Mouse (Mus musculus): Measurements from ENCODE around the gene Zswim4.

Gene Zswim4

DNA sequence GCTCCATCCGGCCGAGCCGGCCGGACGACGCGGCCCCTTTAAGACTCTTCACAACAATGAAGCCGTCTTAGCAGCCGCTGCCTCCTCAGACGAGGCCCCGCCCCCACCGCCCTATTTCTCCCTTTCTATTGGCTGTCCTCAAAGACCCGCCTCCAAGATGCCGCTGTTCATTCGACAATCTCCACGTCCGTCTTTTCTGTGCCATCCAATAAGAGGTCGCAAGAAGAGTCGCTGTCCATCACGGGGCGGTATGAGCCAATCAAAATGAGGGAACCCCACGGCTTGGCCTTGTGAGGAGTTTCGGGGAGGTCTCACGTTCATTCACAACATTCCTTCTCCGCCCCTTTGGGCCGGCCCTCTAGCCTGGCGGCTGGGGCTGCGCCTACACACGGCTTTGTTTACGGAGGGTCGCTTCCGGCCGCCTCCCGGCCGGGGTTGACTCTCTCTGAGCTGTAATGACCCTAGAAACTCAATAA is at the start of gene Zswim4:
Gene Zswim4 (minus strand): TSS at position 58 of the 476 bp plus-strand sequence.
- DNase-seq (ENCODE audit: low spot score in 2 of 2), result peak; percentile 95 to 97

DNA sequence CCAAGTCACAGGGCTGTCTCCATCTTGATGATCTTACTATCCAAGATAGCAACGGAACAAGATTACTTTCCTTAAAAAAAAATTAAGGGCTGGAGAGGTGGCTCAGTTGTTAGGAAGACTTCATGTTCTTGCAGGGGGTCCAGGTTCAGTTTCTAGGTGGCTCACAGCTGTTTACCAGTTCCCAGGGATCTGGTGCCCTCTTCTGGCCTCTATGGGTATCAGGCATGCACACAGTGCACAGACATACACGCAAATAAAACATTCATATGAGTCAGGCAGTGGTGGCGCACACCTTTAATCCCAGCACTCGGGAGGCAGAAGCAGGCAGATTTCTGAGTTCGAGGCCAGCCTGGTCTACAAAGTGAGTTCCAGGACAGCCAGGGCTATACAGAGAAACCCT is 48.8 kb upstream of the Zswim4 start:
- DNase-seq (ENCODE audit: low spot score in 2 of 2), result peak; percentile 44 to 62

DNA sequence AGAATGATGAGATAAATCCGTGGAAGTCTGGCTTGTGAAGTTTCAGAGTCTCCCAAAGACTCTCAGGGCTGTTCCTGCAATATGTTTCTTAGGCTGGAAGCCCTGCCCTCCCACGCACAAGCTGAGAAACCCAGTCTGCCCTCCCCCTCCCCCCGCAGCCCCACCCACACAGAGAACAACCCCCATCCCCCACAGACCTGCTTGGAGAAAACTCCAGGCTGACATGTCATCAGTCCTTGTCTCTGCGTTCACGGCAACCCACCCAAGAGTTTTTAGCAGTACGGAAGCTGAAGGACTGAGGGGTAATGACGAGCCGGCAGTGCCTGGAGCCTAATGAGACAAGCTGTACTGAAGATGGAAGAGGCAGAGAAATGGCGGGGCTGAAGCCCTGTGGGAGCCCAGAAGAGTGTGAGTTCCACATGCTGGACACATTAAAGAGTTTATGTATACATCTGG is 47.8 kb upstream of the Zswim4 start:
- no peak for DNase-seq (ENCODE audit: low spot score in 2 of 2)

DNA sequence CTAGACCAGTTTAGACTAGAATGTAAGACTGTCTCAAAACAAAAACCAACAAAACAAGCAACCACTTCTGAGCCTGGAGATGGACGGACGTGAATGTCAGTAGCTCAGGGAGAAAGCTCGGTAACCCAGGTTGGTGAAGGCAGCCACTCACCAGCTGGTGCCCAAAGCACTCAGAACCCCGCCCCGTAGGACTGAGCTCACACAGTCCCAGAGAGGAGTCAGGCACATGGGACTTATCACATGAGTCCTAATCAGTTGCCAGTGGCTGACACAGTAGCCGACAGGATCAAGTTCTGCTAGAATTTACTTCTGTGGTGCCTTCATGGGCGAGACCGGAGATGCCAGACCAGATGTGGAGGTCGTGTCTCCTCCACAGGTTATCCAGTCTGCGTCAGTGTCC is 43.9 kb upstream of the Zswim4 start:
- no peak for DNase-seq (ENCODE audit: low spot score in 2 of 2)

DNA sequence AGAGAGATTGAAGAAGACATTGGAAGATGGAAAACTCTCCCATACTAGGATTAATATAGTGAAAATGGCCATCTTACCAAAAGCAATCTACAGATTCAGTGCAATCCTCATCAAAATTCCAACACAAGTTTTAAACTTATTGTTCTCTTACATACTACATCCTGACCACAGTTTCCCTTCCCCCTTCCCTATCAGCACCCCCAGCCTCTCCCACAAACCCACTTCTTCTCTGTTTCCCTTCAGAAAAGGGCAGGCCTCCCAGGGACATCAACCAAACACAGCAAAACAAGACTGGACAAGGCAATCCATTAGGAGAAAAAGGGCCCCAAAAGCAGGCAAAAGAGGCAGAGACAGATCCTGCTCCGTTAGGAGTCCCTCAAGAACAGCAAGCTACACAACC is 39.6 kb upstream of the Zswim4 start:
- no peak for DNase-seq (ENCODE audit: low spot score in 2 of 2)

DNA sequence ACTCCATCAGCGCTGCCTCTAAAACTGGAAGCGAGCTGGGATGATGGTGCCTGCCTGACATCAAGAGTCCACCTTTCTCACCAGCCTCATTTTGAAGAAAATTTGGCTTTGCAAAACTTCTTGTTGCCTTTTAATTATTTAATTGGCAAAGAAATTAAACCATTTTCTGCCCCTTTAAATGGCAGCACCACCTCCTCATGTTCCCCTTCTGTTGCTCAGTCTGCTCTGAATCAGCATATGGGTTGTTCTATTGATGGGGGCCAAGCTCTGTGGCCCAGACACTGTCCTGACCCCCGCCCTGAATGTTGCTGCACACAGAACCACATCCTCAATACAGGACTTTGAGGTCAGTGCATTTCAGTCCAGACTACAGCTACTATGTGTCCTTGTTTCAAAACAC is 37.1 kb upstream of the Zswim4 start:
- DNase-seq (ENCODE audit: low spot score in 2 of 2), result no peak

DNA sequence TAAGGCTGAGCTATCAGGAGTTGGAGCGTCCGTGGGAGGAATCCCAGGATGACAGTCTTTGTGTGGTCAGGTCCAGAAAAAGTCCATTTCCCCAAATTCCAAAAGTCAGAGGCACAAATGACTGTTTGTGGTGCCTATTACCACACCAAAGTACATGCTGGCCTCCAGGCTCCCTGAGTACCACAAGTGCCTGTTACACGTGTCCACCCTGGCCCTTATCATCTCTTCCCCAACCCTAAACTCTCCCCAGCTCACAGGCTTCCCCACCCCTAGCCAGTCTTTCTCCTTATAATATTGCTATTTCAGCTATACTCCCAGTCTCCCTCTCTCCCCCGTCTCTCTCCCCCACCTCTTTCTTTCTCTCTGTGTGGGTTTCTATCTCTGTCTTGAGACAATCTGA is 35.4 kb upstream of the Zswim4 start:
- no peak for DNase-seq (ENCODE audit: low spot score in 2 of 2)

DNA sequence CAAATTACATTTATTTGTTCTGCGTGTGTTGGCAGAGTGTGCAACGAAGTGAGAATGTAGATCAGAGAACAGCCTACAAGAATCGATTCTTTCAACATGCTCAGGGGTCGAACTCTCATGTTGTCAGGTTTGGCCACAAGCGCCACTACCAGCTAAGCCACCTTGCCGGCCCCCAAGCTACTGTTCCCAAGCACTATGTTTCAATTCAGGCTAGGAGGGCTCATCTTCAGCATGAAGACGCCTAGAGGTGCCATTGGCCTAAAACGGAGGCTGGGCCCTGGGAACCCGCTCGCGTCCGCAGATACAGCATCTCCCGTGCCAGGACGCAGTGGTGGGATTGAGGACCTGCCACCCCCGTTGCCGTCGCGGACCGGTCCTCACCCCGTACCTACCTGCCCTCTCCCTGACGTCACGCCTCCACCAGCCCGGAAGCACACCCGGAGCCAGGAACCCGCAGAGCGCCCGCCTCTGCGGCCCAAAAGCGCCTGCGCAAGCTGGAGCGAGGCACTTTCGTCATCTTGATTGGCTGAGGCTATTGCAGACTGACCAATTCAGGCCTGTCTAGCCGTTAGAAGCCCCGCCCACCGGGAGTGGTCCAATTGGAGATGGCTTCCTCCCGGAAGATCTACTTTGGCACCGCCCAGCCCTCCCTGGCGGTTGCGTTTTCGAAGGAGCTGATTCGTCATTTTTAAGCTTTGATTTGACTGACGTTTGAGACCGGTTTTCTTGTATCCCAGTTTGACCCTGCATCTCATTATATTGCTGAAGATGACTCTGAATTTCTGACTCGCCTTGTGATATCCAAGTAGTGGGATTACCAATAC is 33.3 kb upstream of the Zswim4 start, which contains the start of gene Ccdc130:
Gene Ccdc130 (minus strand): TSS at position 431 of the 824 bp plus-strand sequence.
- DNase-seq (ENCODE audit: low spot score in 2 of 2), result peak; percentile 100

DNA sequence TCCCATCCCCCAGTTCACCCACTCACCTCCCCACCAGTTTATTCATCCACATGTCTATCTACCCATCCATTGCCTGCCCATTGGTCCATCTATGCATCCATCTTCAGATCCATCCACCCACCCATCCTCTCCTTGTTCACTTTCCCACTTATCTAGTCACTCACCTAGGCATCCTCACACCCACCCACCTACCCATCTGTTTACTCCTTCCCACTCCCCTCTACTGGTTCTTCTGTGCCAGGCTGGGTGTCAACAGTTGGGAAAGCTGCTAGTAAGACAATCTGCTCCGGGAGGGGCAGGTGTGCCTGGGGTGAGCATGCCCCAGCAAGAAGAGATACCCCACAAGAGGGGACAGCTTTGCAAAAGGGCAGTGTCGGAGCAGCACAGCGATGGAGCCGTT is 24.2 kb upstream of the Zswim4 start:
- no peak for DNase-seq (ENCODE audit: low spot score in 2 of 2)

DNA sequence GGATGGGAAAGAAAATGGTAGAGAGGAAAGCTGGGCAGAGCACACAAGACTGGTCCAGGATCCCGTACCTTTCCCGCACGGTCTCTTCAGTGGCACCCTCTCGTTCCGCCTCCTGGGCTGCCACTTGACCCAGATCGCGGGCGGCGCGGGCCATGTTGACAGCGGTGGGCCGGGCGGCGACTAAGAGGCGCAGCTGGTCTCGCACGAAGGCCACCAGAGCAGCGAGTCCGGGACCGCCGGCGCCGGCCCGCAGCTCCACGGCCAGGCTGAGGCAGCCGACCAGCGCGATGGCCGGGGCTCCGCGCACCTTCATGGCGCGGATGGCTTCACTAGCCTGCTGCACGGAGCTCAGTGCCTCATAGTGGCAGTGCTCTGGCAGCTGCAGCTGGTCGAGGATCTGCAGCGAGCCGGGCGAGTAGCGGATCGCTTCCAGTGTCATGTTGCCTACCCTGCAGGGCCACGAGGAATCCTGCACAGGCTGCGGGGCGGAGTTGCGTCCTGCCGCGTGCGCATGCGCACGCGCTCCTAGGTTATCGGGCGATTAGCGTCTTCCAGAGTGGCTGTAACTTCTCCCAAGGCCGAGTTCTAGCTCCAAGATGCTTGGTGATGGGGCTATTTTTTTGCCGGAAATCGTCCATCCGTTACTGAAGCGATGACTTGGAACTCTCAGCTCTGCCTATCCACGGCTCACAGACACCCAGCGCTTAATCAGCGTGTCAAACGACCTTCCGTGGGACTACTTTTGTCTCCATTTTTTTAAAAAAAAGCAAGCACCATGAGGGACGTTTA is 20.2 kb upstream of the Zswim4 start, which contains the start of gene Mri1:
Gene Mri1 (minus strand): TSS at position 505 of the 789 bp plus-strand sequence.
- DNase-seq (ENCODE audit: low spot score in 2 of 2), result peak; percentile 67 to 71

DNA sequence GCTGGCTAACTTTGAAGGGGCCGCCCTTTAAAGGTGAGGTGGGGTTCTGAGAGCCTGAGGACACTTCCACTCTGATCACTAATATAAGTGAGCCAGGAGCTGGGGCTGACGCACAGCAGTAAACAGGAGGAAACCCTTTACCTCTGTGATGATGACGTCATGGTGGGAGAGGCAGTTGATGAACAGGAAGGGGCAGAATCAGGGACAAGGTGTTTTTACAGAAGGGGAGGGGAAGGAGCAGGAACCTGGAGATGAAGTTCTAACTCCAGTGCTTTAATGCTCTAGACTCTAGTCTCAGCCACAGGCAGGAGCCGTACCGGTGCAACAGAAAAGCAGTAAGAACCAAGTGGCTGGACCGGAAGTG is 19.6 kb upstream of the Zswim4 start:
- no peak for DNase-seq (ENCODE audit: low spot score in 2 of 2)

DNA sequence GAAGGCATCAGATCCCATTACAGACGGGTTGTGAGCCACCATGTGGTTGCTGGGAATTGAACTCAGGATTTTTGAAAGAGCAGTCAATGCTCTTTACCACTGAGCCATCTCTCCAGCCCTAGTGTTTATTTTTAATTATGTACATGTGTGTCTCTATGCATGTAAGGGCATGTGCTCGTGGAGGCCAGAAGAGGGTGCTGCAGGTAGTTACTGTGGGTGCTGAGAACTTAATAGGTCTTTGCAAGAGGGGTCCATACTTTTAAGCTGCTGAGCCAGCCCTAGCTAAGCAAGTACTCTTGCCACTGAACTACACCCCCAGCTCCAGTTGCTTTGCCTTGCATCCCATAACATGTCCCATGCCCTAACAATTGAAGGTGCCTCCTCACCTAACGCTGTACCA is 19.0 kb upstream of the Zswim4 start:
- DNase-seq (ENCODE audit: low spot score in 2 of 2), result no peak

DNA sequence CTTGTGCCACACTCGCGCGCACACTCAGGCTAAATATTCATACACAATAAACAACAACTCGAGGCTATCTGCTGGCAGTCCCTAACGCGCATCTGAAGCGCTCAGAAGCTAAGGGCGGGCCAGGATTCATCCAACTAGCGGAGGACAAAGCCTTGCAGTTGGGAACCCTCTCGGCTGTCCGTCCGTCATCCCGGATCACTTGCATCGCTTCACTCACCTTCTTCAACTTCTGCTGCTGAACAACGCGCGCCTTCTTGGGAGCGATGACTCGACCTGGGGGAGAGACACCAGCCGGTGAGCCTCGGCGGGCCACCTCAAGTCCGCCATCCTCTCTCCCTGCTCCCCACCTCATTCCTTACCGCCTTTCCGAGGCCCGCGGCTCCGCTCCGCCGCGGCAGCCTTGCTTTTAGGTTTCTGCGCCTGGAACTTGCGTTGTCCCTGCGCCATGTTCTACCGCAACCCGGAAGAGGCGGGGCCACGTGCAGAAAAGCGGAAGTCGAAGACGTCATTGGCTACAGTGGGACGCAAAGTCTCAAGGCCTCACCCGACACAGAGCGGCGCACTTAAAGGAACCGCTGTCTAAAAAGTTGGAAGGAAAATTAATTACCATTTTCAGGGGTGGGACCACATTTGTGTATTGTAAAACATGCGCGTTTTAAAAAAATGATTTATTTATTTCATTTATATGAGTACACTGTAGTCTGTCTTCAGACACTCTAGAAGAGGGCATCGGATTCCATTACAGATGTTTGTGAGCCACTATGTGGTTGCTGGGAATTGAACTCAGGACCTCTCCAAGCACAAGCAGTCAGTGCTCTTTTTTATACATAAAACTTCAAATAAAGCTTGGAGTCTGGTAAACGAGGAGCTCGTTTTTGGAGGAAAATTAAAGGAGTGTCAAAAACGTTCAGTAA is 12.7 kb upstream of the Zswim4 start, which contains the start of gene D8Ertd738e:
Gene D8Ertd738e (minus strand): TSS at position 463 of the 914 bp plus-strand sequence.
- peak; percentile 75 to 84 for DNase-seq (ENCODE audit: low spot score in 2 of 2)

DNA sequence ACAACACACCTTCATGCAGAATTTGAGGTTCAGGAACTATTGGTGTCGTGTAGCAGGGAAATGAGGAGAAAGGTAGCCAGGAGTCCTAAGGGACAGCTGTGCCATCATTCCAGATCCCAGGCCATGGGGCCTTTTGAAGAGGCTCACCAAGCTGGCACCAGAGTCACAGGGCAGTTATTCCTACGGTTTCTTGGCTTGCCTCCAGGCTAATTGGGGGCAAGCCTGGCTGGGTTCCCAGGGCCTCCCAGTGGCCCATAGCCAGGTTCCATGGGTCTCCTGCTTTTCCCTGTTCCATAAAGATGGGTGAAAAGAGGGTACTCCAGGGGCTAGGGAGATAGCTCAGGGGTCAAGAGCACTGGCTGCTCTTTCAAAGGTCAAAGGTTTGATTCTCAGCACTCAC is 5.0 kb upstream of the Zswim4 start:
- DNase-seq (ENCODE audit: low spot score in 2 of 2), result no peak

DNA sequence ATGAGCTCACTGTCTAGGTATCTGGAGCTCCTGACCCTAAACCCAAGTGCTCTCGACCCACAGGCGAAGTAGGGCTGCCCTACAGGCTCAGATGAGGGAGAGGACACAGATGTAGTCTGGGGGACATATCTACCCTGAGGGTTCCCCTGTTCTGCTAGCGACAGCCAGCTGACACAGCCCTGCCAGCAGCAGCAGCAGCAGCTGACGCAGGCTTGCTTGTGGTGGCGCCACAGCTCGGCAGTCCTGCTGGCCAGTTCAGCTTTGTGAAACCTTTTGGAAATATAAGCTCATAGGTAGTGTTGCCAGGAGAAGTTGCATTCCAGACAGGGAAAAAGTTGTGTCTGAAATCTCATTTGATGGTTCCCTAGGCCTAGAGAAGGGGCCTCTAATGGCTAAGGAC is 4.3 kb upstream of the Zswim4 start:
- DNase-seq (ENCODE audit: low spot score in 2 of 2), result no peak

DNA sequence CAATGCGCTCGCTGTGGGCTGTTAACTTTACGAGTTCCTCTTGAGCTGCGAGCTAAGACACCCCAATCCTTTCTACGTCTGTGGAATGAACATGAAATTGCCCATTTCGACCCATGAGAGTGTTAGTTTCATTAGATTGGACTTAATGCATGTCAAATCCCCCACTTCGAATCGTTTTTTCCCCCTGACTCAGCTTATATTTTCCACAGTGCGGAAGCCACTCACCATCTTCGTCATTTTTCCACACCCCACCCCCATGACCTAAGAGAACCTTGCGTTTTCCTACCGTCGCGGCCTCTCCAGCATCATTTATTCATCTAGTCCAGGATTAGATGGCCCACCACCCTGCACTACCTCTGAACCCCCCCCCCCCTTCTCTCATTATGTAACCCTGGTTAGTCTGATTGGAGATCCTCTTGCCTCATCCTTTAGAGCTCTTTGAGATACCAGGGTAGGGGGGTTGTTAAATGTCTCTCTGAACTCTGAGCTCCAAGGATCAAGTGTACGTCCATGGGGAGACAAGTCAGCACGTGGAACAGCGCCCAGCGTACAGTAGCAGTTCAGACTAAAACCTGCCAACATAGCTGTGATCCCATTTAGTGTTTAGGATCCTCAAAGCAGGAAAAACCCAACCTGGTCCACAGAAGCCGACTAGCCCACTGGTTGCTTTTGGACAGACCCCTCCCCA is 831 bp upstream of the Zswim4 start:
- no peak for DNase-seq (ENCODE audit: low spot score in 2 of 2)

DNA sequence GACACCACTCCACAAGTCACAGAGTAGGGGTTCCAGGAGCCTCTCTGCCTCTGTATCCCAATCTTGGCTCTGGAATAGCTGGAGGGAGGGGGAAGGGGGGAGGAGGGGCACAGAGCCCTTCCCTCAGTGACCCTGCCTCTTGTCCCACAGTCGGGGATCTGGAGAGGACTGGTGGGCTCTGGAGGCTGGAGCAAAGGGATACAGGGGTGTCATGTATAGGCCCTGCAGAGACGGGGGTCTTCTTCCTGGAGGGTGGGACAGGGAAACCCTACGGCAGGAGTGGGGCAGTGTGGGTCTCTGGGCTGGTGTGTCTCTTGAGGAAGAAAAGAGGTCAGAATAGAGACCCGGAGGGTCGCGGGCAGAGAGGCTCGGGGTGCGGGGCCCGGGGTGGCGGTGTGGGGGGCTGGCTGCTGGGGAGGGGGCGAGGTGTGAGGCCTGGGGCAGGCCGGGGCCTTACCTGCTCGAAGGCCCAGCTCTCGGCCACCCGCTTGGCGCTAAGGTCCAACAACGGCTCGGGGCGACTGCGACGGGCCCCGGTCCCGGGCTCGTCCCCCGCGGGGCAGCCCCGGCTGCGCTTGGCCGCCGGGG is 351 bp downstream of the Zswim4 start:
- DNase-seq (ENCODE audit: low spot score in 2 of 2), result no peak

DNA sequence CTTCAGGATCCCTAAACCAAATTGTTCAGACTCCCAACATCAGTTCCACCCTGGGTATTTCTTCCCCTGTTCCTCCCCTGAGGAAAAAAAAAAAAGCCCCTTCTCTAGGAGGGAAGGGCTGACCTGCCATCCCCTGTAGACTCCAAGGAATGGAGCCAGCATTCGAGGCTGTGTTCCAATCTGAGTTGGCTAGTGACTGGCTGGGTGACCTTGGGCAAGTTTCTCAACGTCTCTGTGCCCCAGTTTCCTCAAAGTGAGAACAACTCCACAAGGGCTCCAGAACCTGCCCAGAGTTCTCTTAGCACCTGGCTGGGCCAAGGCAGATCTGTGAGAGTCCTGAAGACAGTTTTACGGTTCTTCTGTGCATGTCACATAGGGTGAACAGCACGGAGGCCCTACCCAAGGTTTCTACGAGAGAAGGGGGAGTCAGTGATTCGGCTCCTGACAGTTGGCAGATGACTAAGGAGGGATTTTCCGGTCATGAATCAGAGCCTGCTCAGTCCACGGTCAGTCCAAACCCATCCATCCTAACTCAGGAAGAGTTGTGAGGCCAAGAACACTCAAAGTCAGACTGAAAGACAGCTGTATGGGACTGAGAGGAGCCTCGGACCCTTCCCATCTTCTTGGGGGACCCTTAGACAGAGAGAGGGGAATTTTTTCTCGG is 977 bp downstream of the Zswim4 start:
- no peak for DNase-seq (ENCODE audit: low spot score in 2 of 2)

DNA sequence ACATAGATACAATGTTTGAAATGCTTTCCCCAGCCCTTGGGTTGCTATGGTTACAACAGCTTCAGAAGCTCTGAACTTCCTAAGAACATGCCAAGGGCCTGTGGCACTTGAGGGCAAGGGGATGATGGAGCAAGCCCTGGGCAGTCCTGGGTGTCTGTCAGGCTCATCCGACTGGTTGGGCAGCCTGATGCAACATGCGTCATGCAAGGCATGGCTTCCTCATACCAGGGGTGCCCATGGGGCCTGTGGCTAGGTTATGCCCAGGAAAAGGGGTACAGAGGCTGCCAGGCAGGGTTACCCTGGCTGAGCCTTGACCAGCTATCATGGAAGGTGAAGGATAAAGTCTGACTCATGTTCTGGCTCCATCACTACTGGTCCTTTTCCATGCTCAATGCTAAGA is 3.8 kb downstream of the Zswim4 start:
- no peak for DNase-seq (ENCODE audit: low spot score in 2 of 2)

DNA sequence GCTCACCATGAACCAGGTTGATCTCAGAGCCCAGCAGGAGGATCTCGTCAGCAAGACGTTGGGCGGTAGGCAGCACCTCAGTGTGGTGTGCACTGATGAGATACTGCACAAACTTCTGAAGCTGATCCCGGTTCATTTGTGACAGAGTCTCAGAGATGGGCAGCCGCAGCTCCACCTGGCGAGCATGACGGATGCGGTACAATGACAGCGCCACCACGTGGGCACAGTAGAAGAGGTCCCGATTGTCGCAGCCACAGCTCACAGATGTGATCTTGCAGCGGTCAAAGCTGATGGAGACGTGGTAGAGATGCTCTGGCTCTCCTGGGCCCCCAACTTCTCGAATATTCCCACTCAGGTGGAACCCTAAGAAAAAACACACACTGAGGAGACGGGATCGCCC is 6.1 kb downstream of the Zswim4 start:
- no peak for DNase-seq (ENCODE audit: low spot score in 2 of 2)
